Mouse (Mus musculus) MEL (cell line): ENCODE measurements around the gene Csde1. TPM values are rescaled to one million over a fixed set of nuclear protein-coding genes. Genes with fewer than 3 reads are reported as not detected.

ENCODE experiments used
- DNase-seq: peaks from one replicate; pipeline ENCODE4 v3.0.0; 2011; ENCODE audit warnings: low read depth, low spot score
- H3K27ac ChIP-seq: 2 replicates; pipeline ENCODE4 v1.5.1; 2012; ENCODE audit warnings: low read depth, mild to moderate bottlenecking, control low read depth, low read length, moderate library complexity; ENCODE audit not compliant: control insufficient read depth
- H3K27me3 ChIP-seq, 2 experiments: fragments of 150-350 bp in 1 of 2; sonication (generic) in 1 of 2; 2 replicates each; pipeline ENCODE4 v1.6.1; 2012; ENCODE audit warnings: low read length in 2 of 2, mild to moderate bottlenecking in 2 of 2, improper control_type of control experiment in 1 of 2, moderate library complexity in 1 of 2; ENCODE audit not compliant: insufficient read depth in 2 of 2, control insufficient read depth in 1 of 2
- H3K36me3 ChIP-seq, 2 experiments: 2 replicates each; pipeline ENCODE4 v1.6.1; 2012 to 2014; ENCODE audit warnings: low read length in 2 of 2, improper control_type of control experiment in 1 of 2, inconsistent platforms in 1 of 2, mild to moderate bottlenecking in 1 of 2; ENCODE audit not compliant: insufficient read depth in 2 of 2, control insufficient read depth in 1 of 2
- H3K4me1 ChIP-seq, 2 experiments: fragments of 150-350 bp in 1 of 2; sonication (generic) in 1 of 2; 2 replicates each; pipeline ENCODE4 v1.6.1; 2012; ENCODE audit warnings: low read length in 2 of 2, improper control_type of control experiment in 1 of 2, mild to moderate bottlenecking in 1 of 2; ENCODE audit not compliant: insufficient read depth in 2 of 2, control insufficient read depth in 1 of 2
- H3K4me3 ChIP-seq, 2 experiments: fragments of 150-350 bp in 1 of 2; sonication (generic) in 1 of 2; 2 replicates each; pipeline ENCODE4 v1.5.1; 2012; ENCODE audit warnings: low read depth in 2 of 2, low read length in 2 of 2, mild to moderate bottlenecking in 2 of 2, moderate library complexity in 2 of 2, control low read depth in 1 of 2, improper control_type of control experiment in 1 of 2; ENCODE audit not compliant: control insufficient read depth in 1 of 2, insufficient read depth in 1 of 2
- H3K79me2 ChIP-seq: 2 replicates; pipeline ENCODE4 v1.6.1; 2012; ENCODE audit warnings: mild to moderate bottlenecking, low read length, moderate library complexity; ENCODE audit not compliant: control insufficient read depth, poor library complexity, insufficient read depth
- H3K9ac ChIP-seq: 2 replicates; pipeline ENCODE4 v1.6.1; 2012; ENCODE audit warnings: low read depth, mild to moderate bottlenecking, control low read depth, low read length, moderate library complexity; ENCODE audit not compliant: control insufficient read depth, poor library complexity, severe bottlenecking
- H3K9me3 ChIP-seq: fragments of 150-350 bp; sonication (generic); replicated peaks from 2 replicates; pipeline ENCODE4 v1.6.1; 2012; ENCODE audit warnings: mild to moderate bottlenecking, low read length, improper control_type of control experiment, moderate library complexity; ENCODE audit not compliant: insufficient read depth
- CHD1 ChIP-seq: IDR thresholded peaks from 2 replicates; pipeline ENCODE4 v1.6.1; 2012; ENCODE audit warnings: low read depth, mild to moderate bottlenecking, inconsistent platforms, low read length, improper control_type of control experiment
- CHD2 ChIP-seq: IDR thresholded peaks from 2 replicates; pipeline ENCODE4 v1.6.1; 2011; ENCODE audit warnings: low read length, improper control_type of control experiment
- E2F4 ChIP-seq: IDR thresholded peaks from 2 replicates; pipeline ENCODE4 v1.6.1; 2011; ENCODE audit warnings: low read depth, low read length, improper control_type of control experiment, borderline replicate concordance
- EP300 ChIP-seq, 2 experiments: IDR thresholded peaks; 2 replicates each; pipeline ENCODE4 v1.6.1; 2011; ENCODE audit warnings: improper control_type of control experiment in 2 of 2, low read length in 2 of 2, low read depth in 1 of 2, mild to moderate bottlenecking in 1 of 2
- ETS1 ChIP-seq: IDR thresholded peaks from 2 replicates; pipeline ENCODE4 v1.6.1; 2012; ENCODE audit warnings: low read depth, mild to moderate bottlenecking, inconsistent platforms, low read length, improper control_type of control experiment, moderate library complexity
- GABPA ChIP-seq: IDR thresholded peaks from 2 replicates; pipeline ENCODE4 v1.6.1; 2012; ENCODE audit warnings: low read depth, mild to moderate bottlenecking, inconsistent platforms, low read length, improper control_type of control experiment, moderate library complexity
- GATA1 ChIP-seq: IDR thresholded peaks from 2 replicates; pipeline ENCODE4 v1.6.1; 2011; ENCODE audit warnings: low read depth, low read length, improper control_type of control experiment
- HCFC1 ChIP-seq: IDR thresholded peaks from 2 replicates; pipeline ENCODE4 v1.6.1; 2012; ENCODE audit warnings: low read depth, mild to moderate bottlenecking, inconsistent platforms, low read length, improper control_type of control experiment, moderate library complexity
- JUND ChIP-seq: IDR thresholded peaks from 2 replicates; pipeline ENCODE4 v1.6.1; 2011; ENCODE audit warnings: low read depth, mild to moderate bottlenecking, improper control_type of control experiment, low read length
- KAT2A ChIP-seq: conservative IDR thresholded peaks from 2 replicates; pipeline ENCODE4 v1.6.1; 2012; ENCODE audit warnings: low read depth, low read length, improper control_type of control experiment, inconsistent platforms
- MAFK ChIP-seq: IDR thresholded peaks from 2 replicates; pipeline ENCODE4 v1.6.1; 2011; ENCODE audit warnings: low read depth, mild to moderate bottlenecking, low read length, improper control_type of control experiment, borderline replicate concordance
- MAX ChIP-seq: IDR thresholded peaks from 2 replicates; pipeline ENCODE4 v1.6.1; 2011; ENCODE audit warnings: low read length, improper control_type of control experiment
- MEF2A ChIP-seq: IDR thresholded peaks from 2 replicates; pipeline ENCODE4 v1.6.1; 2014; ENCODE audit warnings: low read depth, mild to moderate bottlenecking, inconsistent platforms, low read length, improper control_type of control experiment; ENCODE audit not compliant: poor library complexity, insufficient replicate concordance, severe bottlenecking; ENCODE audit errors: extremely low read depth
- MXI1 ChIP-seq: IDR thresholded peaks from 2 replicates; pipeline ENCODE4 v1.6.1; 2011; ENCODE audit warnings: mild to moderate bottlenecking, low read depth, low read length, improper control_type of control experiment
- MYB ChIP-seq: IDR thresholded peaks from 2 replicates; pipeline ENCODE4 v1.6.1; 2011; ENCODE audit warnings: mild to moderate bottlenecking, low read depth, low read length, improper control_type of control experiment
- MYC ChIP-seq: IDR thresholded peaks from 2 replicates; pipeline ENCODE4 v1.6.1; 2011; ENCODE audit warnings: low read depth, mild to moderate bottlenecking, low read length, improper control_type of control experiment, moderate library complexity
- NRF1 ChIP-seq: IDR thresholded peaks from 2 replicates; pipeline ENCODE4 v1.6.1; 2014; ENCODE audit warnings: low read depth, mild to moderate bottlenecking, inconsistent platforms, low read length, improper control_type of control experiment, moderate library complexity; ENCODE audit not compliant: poor library complexity, insufficient read depth, severe bottlenecking
- POLR2A ChIP-seq, 2 experiments: IDR thresholded peaks; 2 replicates each; pipeline ENCODE4 v1.6.1; 2011 to 2012; ENCODE audit warnings: low read length in 2 of 2, mild to moderate bottlenecking in 2 of 2, control low read depth in 1 of 2, improper control_type of control experiment in 1 of 2, low read depth in 1 of 2, moderate library complexity in 1 of 2; ENCODE audit not compliant: control insufficient read depth in 1 of 2, insufficient read depth in 1 of 2, poor library complexity in 1 of 2
- POLR2AphosphoS5 ChIP-seq: IDR thresholded peaks from 2 replicates; pipeline ENCODE4 v1.6.1; 2012; ENCODE audit warnings: low read depth, borderline replicate concordance, mild to moderate bottlenecking, inconsistent platforms, low read length, moderate library complexity, mixed read lengths
- RCOR1 ChIP-seq: IDR thresholded peaks from 2 replicates; pipeline ENCODE4 v1.6.1; 2012; ENCODE audit warnings: low read depth, mild to moderate bottlenecking, inconsistent platforms, low read length, improper control_type of control experiment
- SIN3A ChIP-seq: IDR thresholded peaks from 2 replicates; pipeline ENCODE4 v1.6.1; 2012; ENCODE audit warnings: low read length, improper control_type of control experiment, inconsistent platforms
- SMC3 ChIP-seq: IDR thresholded peaks from 2 replicates; pipeline ENCODE4 v1.6.1; 2011; ENCODE audit warnings: low read depth, low read length, improper control_type of control experiment
- TCF12 ChIP-seq: IDR thresholded peaks from 2 replicates; pipeline ENCODE4 v1.6.1; 2014; ENCODE audit warnings: low read depth, mild to moderate bottlenecking, inconsistent platforms, low read length, improper control_type of control experiment, moderate library complexity
- UBTF ChIP-seq: IDR thresholded peaks from 2 replicates; pipeline ENCODE4 v1.6.1; 2012; ENCODE audit warnings: low read depth, mild to moderate bottlenecking, inconsistent platforms, low read length, improper control_type of control experiment, moderate library complexity, borderline replicate concordance; ENCODE audit not compliant: insufficient read depth
- USF1 ChIP-seq: IDR thresholded peaks from 2 replicates; pipeline ENCODE4 v1.6.1; 2014; ENCODE audit warnings: low read depth, mild to moderate bottlenecking, inconsistent platforms, low read length, improper control_type of control experiment, moderate library complexity
- ZC3H11A ChIP-seq: IDR thresholded peaks from 2 replicates; pipeline ENCODE4 v1.6.1; 2012; ENCODE audit warnings: low read depth, mild to moderate bottlenecking, inconsistent platforms, low read length, improper control_type of control experiment
- ZKSCAN1 ChIP-seq: IDR thresholded peaks from 2 replicates; pipeline ENCODE4 v1.6.1; 2012; ENCODE audit warnings: low read depth, mild to moderate bottlenecking, inconsistent platforms, low read length, improper control_type of control experiment, moderate library complexity
- ZNF384 ChIP-seq: IDR thresholded peaks from 2 replicates; pipeline ENCODE4 v1.6.1; 2012; ENCODE audit warnings: low read depth, mild to moderate bottlenecking, inconsistent platforms, low read length, improper control_type of control experiment
- polyA plus RNA-seq, 2 experiments: library from polyadenylated mRNA; stranded (reverse) in 1 of 2; unstranded in 1 of 2; fragments of >175 nt in 1 of 2; fragments of >200 nt in 1 of 2; gene quantifications; 2 replicates each; pipeline versions ENCODE4 v1.2.1 to v1.2.4; 2012; ENCODE audit warnings: low replicate concordance in 2 of 2, low read depth in 1 of 2; ENCODE audit not compliant: insufficient read length in 2 of 2, insufficient read depth in 1 of 2, missing spikeins in 1 of 2
- total RNA-seq: library from RNA; depleted of rRNA; stranded (reverse); fragments of 300-350 nt; gene quantifications from 2 replicates; pipeline ENCODE4 v1.2.3, GENCODE M21; 2012

Csde1 gene
- total and polyA plus RNA-seq, 3 experiments, result 142 to 202 (median 189) TPM

DNA sequence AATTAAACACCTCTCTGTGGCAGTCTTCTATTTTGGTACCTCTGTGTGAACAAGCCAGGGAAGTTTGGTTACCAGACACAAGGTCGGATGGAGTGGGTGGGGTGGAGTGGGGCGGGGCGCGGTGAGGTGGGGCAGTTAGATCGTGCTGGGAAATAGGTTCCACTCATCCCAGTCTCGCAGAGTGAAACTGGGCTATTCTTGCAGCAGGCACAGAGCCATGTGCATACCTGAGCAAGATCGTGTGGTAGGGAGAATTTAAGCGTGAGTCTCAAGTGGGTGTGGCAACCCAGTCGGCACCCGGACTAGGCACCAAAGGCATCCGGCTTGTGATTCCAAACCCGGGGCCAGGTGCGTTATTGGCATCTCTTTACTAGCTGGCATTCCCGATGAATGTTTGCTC is 81.7 kb downstream of the Csde1 start:
- no peaks in the 10 kb centered on the region for H3K4me1 ChIP-seq
- H3K9ac ChIP-seq, result peak overlapping the region; percentile 56
- H3K36me3 ChIP-seq, result peaks cover 0 to 9% of the 10 kb centered on the region in 2 experiments; a peak in 2 of 4 replicates
- no peaks in the 10 kb centered on the region for H3K27me3 ChIP-seq
- DNase-seq, result no peak
- no peak overlapping the region for H3K27ac ChIP-seq
- H3K9me3 ChIP-seq, result no peaks in the 10 kb centered on the region
- H3K79me2 ChIP-seq, result no peaks in the 10 kb centered on the region; the same call in 1 of the 2 replicates
- no peak for TF ChIP-seq MEF2A
- TF ChIP-seq MYC, result no peak
- no peak for TF ChIP-seq POLR2AphosphoS5
- no peak for TF ChIP-seq EP300 (IDR thresholded peaks at IDR 0.05; ENCODE audit: low read depth in 1 of 2, low read length in 2 of 2)
- TF ChIP-seq MXI1, result 0 out of 2 replicates have a peak, but pooled peaks have one; percentile 16
- no peak for TF ChIP-seq MAFK
- no peak for TF ChIP-seq ZKSCAN1
- 0 out of 2 replicates have a peak, but pooled peaks have one; percentile 50 for TF ChIP-seq ZNF384
- H3K4me3 ChIP-seq, result peak overlapping the region; percentile 72 to 73

DNA sequence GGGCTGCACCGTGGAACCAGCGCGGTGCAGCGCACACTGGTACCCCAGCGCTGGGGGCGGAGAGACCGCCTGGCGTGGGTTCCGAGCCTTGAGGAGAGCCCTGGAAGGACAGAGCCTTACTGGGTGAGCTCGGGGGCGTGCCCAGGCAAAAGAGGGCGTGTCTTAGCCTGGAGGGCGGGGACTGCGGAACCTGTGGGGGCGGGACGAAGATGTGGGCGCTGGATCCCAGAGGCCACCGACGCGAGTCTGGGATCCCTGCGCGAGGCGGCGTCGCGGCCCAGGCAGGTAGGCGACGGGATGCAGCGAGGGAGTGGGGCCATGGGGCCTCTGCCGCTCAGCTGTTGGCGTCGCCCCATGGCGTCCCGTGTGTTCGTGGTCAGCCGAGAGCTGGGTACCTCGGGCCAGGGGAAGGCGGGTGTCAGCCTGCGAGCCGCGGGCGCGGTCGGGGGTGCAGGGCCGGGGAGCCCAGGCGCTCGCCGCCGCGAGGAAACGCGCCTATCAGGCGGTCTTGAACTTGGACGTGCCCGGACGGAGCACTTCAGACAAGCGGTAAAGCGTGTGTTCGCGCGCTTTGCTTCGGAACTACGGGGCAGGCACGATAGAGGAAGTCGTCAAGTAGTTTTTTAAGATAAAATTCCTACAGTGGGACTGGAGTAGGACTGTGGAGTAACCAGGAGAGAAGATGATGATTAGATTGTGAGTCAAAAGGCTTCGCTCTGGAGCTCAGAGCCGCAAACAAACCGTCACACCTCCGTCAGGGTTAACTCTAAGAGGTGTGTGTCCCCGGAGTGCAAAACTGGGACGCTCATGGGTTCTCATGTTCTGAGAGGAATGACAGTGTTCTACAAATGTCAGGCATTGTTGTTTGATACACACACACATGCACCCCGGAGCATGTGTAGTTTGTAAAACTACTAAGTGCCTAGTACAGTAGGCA is 82.5 kb downstream of the Csde1 start, which contains the start of gene Dennd2c:
Gene Dennd2c (plus strand): TSS at position 151 of the 937 bp plus-strand sequence.
- Histone ChIP-seq H3K27me3 (no peaks in the 10 kb centered on the region), H3K27ac (peak within 1 kb of the TSS; percentile 57), H3K4me1 (no peaks in the 10 kb centered on the region), H3K9ac (peak within 1 kb of the TSS; percentile 72), H3K4me3 (peak within 1 kb of the TSS; percentile 72 to 73), H3K9me3 (no peaks in the 10 kb centered on the region), H3K79me2 (no peaks in the 10 kb centered on the region; the same call in 1 of the 2 replicates), H3K36me3 (peaks cover 0 to 9% of the 10 kb centered on the region in 2 experiments; a peak in 2 of 4 replicates)
- DNase-seq, result peak; percentile 93
- TF ChIP-seq SMC3 (no peak), MAFK (no peak), POLR2AphosphoS5 (no peak), UBTF (0 out of 2 replicates have a peak, but pooled peaks have one; percentile 37), KAT2A (no peak), CHD2 (no peak), SIN3A (peak; percentile 49), ZC3H11A (no peak), USF1 (no peak), POLR2A (IDR thresholded peaks at IDR 0.05; ENCODE audit: control insufficient read depth in 1 of 2, insufficient read depth in 1 of 2, low read depth in 1 of 2, low read length in 2 of 2, poor library complexity in 1 of 2) (peak; percentile 70 to 77), GATA1 (peak; percentile 48; the same call in 1 of the 2 replicates), CHD1 (no peak), GABPA (no peak), TCF12 (no peak), ETS1 (peak; percentile 21; the same call in 1 of the 2 replicates), MYC (peak; percentile 42; the same call in 1 of the 2 replicates), MEF2A (no peak), JUND (no peak), E2F4 (peak; percentile 81; the same call in 1 of the 2 replicates), RCOR1 (no peak), NRF1 (0 out of 2 replicates have a peak, but pooled peaks have one; percentile 21), MYB (no peak), HCFC1 (peak; percentile 29; the same call in 1 of the 2 replicates), MAX (peak; percentile 35)
